Mouse (Mus musculus): ENCODE results near the gene Ywhag.
A peak's percentile ranks its signal among the peaks of the same experiment; 100 is the strongest.

The Ywhag gene

GRCm38 (mm10) chr5:135934481-135935175, at the start of gene Ywhag:
Gene Ywhag (minus strand): TSS chr5:135934616.
- DNase-seq = peak; percentile 97

- DNase-seq = peak; percentile 66
Observed at GRCm38 (mm10) chr5:135982398-135982797, 48.0 kb upstream of the Ywhag start.

- DNase-seq = no peak
Observed at GRCm38 (mm10) chr5:135979904-135980303, 45.5 kb upstream of the Ywhag start, which contains the start of gene Zp3. Gene Zp3 (plus strand): TSS chr5:135980099.

GRCm38 (mm10) chr5:135979381-135979780, 45.0 kb upstream of the Ywhag start:
- DNase-seq = no peak

GRCm38 (mm10) chr5:135975893-135976668, 41.7 kb upstream of the Ywhag start:
- no peak for DNase-seq

- DNase-seq = no peak
Observed at GRCm38 (mm10) chr5:135974365-135974764, 39.9 kb upstream of the Ywhag start, which contains the start of gene Ssc4d. Gene Ssc4d (minus strand): TSS chr5:135974531.

GRCm38 (mm10) chr5:135971876-135972275, 37.5 kb upstream of the Ywhag start:
- no peak for DNase-seq

- DNase-seq = no peak
Observed at GRCm38 (mm10) chr5:135970247-135970646, 35.8 kb upstream of the Ywhag start.

GRCm38 (mm10) chr5:135968781-135969180, 34.4 kb upstream of the Ywhag start:
- DNase-seq = peak; percentile 61

- DNase-seq = no peak
Observed at GRCm38 (mm10) chr5:135966866-135967265, 32.5 kb upstream of the Ywhag start.

GRCm38 (mm10) chr5:135965501-135965930, 31.1 kb upstream of the Ywhag start:
- peak; percentile 57 for DNase-seq

GRCm38 (mm10) chr5:135963280-135963627, 28.8 kb upstream of the Ywhag start:
- no peak for DNase-seq

GRCm38 (mm10) chr5:135962492-135963279, 28.3 kb upstream of the Ywhag start:
- DNase-seq = peak; percentile 99

GRCm38 (mm10) chr5:135962125-135962491, 27.7 kb upstream of the Ywhag start:
- DNase-seq = no peak

GRCm38 (mm10) chr5:135960909-135961635, 26.7 kb upstream of the Ywhag start:
- DNase-seq = peak; percentile 33

GRCm38 (mm10) chr5:135959911-135960310, 25.5 kb upstream of the Ywhag start:
- DNase-seq = no peak

GRCm38 (mm10) chr5:135958367-135958766, 24.0 kb upstream of the Ywhag start:
- no peak for DNase-seq

GRCm38 (mm10) chr5:135957207-135957974, 23.0 kb upstream of the Ywhag start:
- DNase-seq = peak; percentile 99

- no peak for DNase-seq
Observed at GRCm38 (mm10) chr5:135956300-135957206, 22.1 kb upstream of the Ywhag start.

GRCm38 (mm10) chr5:135952830-135953229, 18.4 kb upstream of the Ywhag start:
- DNase-seq = no peak

GRCm38 (mm10) chr5:135951660-135952059, 17.2 kb upstream of the Ywhag start:
- no peak for DNase-seq
